ENCODE assay signal across 25 mouse cellular contexts in genomic region chr11:118652401-118653240, GRCm38 (mm10).
"Had no signal": no experiment of that assay in that cellular context is flagged by ENCODE, and none has a peak within 500 bp of the region (broad histone marks: within the 10 kb centered on the region; RNA-seq: fewer than 3 reads in every experiment).

No protein-coding gene starts in this region.

- H3K27me3 ChIP-seq: limb, embryonic 13.5 days; liver, embryonic 12.5 days; liver, embryonic 15.5 days; lung, embryonic 15.5 days; midbrain, embryonic 13.5 days; stomach, embryonic 15.5 days had no signal

- H3K27ac ChIP-seq: kidney, postnatal 0 days; left cerebral cortex, adult 2 months; limb, embryonic 13.5 days; liver, embryonic 12.5 days; liver, embryonic 15.5 days; lung, embryonic 15.5 days; midbrain, embryonic 10.5 days; midbrain, embryonic 13.5 days; stomach, embryonic 15.5 days had no signal

- H3K4me2 ChIP-seq: limb, embryonic 13.5 days; liver, embryonic 12.5 days; liver, embryonic 15.5 days; lung, embryonic 15.5 days; midbrain, embryonic 13.5 days; stomach, embryonic 15.5 days had no signal

- ATAC-seq: intestine, postnatal 0 days; liver, embryonic 12.5 days; midbrain, embryonic 13.5 days; midbrain, embryonic 16.5 days had no signal

- H3K9me3 ChIP-seq: limb, embryonic 13.5 days; liver, embryonic 12.5 days; liver, embryonic 15.5 days; lung, embryonic 15.5 days; megakaryocyte, embryonic 14.5 days; midbrain, embryonic 10.5 days; midbrain, embryonic 13.5 days; stomach, embryonic 15.5 days had no signal

- H3K36me3 ChIP-seq: limb, embryonic 13.5 days; liver, embryonic 12.5 days; liver, embryonic 15.5 days; lung, embryonic 15.5 days; midbrain, embryonic 10.5 days; midbrain, embryonic 13.5 days; stomach, embryonic 15.5 days had no signal

- H3K4me3 ChIP-seq: left cerebral cortex, adult 2 months; limb, embryonic 13.5 days; liver, embryonic 12.5 days; liver, embryonic 15.5 days; lung, embryonic 15.5 days; megakaryocyte, embryonic 14.5 days; midbrain, embryonic 10.5 days; midbrain, embryonic 13.5 days; myocyte; stomach, embryonic 15.5 days had no signal

- DNase-seq: kidney, adult 2 months; kidney, postnatal 25 days; left cerebral cortex, postnatal 4 days; liver; lung, adult 18-20 months; lung, postnatal 10 days; lung, postnatal 36 days; right cerebral cortex, adult 18-20 months; right cerebral cortex, postnatal 14 days; right cerebral cortex, postnatal 4 days; thymus, adult 18-20 months; thymus, postnatal 36 days had no signal

- H3K4me1 ChIP-seq: limb, embryonic 13.5 days; liver, embryonic 12.5 days; liver, embryonic 15.5 days; lung, embryonic 15.5 days; megakaryocyte, embryonic 14.5 days; stomach, embryonic 15.5 days had no signal

- H3K9ac ChIP-seq: limb, embryonic 13.5 days; liver, embryonic 12.5 days; liver, embryonic 15.5 days; lung, embryonic 15.5 days; midbrain, embryonic 13.5 days; stomach, embryonic 15.5 days had no signal
